Mouse (Mus musculus): ENCODE results near the gene Aprt.

- no peak for TF ChIP-seq POLR2A (IDR thresholded peaks at IDR 0.05; ENCODE audit: control insufficient read depth in 1 of 2, insufficient read depth in 1 of 2, low read depth in 1 of 2, low read length in 2 of 2, poor library complexity in 1 of 2)
- no peak for TF ChIP-seq CTCF (IDR thresholded peaks at IDR 0.05 in 2 of 3, conservative IDR thresholded peaks at IDR 0.05 in 1 of 3; ENCODE audit: control insufficient read depth in 1 of 3, insufficient read depth in 1 of 3, low read depth in 2 of 3, low read length in 3 of 3, poor library complexity in 1 of 3, severe bottlenecking in 1 of 3)
- no peak for TF ChIP-seq USF1 (IDR thresholded peaks at IDR 0.05; ENCODE audit: low read depth, low read length)
- no peak for TF ChIP-seq UBTF (IDR thresholded peaks at IDR 0.05; ENCODE audit: borderline replicate concordance, insufficient read depth, low read depth, low read length)
- TF ChIP-seq GATA1 (IDR thresholded peaks at IDR 0.05; ENCODE audit: low read depth, low read length): no peak
- no peak for TF ChIP-seq EP300 (IDR thresholded peaks at IDR 0.05; ENCODE audit: low read depth in 1 of 2, low read length in 2 of 2)
- TF ChIP-seq SIN3A (IDR thresholded peaks at IDR 0.05; ENCODE audit: low read length): no peak
- TF ChIP-seq KAT2A (conservative IDR thresholded peaks at IDR 0.05; ENCODE audit: low read depth, low read length): no peak
- TF ChIP-seq TBP (IDR thresholded peaks at IDR 0.05; ENCODE audit: low read depth, low read length): no peak
- no peak for TF ChIP-seq MAFK (IDR thresholded peaks at IDR 0.05; ENCODE audit: borderline replicate concordance, low read depth, low read length)
- no peak for TF ChIP-seq CHD2 (IDR thresholded peaks at IDR 0.05; ENCODE audit: low read length)
- 0 out of 2 replicates have a peak, but pooled peaks have one; percentile 22 for TF ChIP-seq ZNF384 (IDR thresholded peaks at IDR 0.05; ENCODE audit: low read depth, low read length)
These were observed 30.1 kb upstream of the Aprt start for GRCm38 (mm10) chr8:122606810-122607209.

Data from MEL (cell line).